Mouse (Mus musculus) heart, embryonic 11.5 days (tissue): ENCODE measurements around the gene Apom. TPM values are rescaled to one million over a fixed set of nuclear protein-coding genes. Genes with fewer than 3 reads are reported as not detected.

Experiments used
- ATAC-seq: fragments of 200-750 bp; cut with Nextera tagmentation; replicated peaks from 2 replicates; pipeline ENCODE4 v1.8.0; 2017; ENCODE audit warnings: moderate library complexity; ENCODE audit not compliant: insufficient number of reproducible peaks, low FRiP score, low TSS enrichment
- H3K27ac ChIP-seq: fragments of 300-500 bp; sonication (generic); 2 replicates; pipeline ENCODE4 v1.5.1; 2014; ENCODE audit warnings: mild to moderate bottlenecking, low read depth, low read length
- H3K27me3 ChIP-seq: fragments of 300-500 bp; sonication (generic); 2 replicates; pipeline ENCODE4 v1.6.1; 2014; ENCODE audit warnings: mild to moderate bottlenecking, low read length, mixed read lengths; ENCODE audit not compliant: control insufficient read depth, insufficient read depth
- H3K36me3 ChIP-seq: fragments of 300-500 bp; sonication (generic); 2 replicates; pipeline ENCODE4 v1.6.1; 2014; ENCODE audit warnings: mild to moderate bottlenecking, low read length, moderate library complexity, mixed read lengths; ENCODE audit not compliant: control insufficient read depth, insufficient read depth
- H3K4me1 ChIP-seq: fragments of 300-500 bp; sonication (generic); 2 replicates; pipeline ENCODE4 v1.6.1; 2014; ENCODE audit warnings: low read length; ENCODE audit not compliant: control insufficient read depth, insufficient read depth
- H3K4me2 ChIP-seq: fragments of 300-500 bp; sonication (generic); 2 replicates; pipeline ENCODE4 v1.6.1; 2014; ENCODE audit warnings: mild to moderate bottlenecking, moderate library complexity
- H3K4me3 ChIP-seq: fragments of 300-500 bp; sonication (generic); 2 replicates; pipeline ENCODE4 v1.5.1; 2014; ENCODE audit warnings: low read depth, low read length
- H3K9ac ChIP-seq: fragments of 300-500 bp; sonication (generic); 2 replicates; pipeline ENCODE4 v1.6.1; 2014; ENCODE audit warnings: mild to moderate bottlenecking, low read depth, low read length, moderate library complexity
- H3K9me3 ChIP-seq: fragments of 300-500 bp; sonication (generic); replicated peaks from 2 replicates; pipeline ENCODE4 v1.6.1; 2016; ENCODE audit warnings: low read length; ENCODE audit not compliant: control insufficient read depth
- WGBS: fragments of 180-500 bp; shearing (Covaris S2); extraction: QIAGEN DNeasy Blood & Tissue Kit; methylation state at CpG from one replicate; pipeline ENCODE4 v1.1.7; 2014; ENCODE audit not compliant: insufficient replicate concordance; 5-methylcytosine and 5-hydroxymethylcytosine counted together
- polyA plus RNA-seq: library from polyadenylated mRNA; unstranded; fragments of >200 nt; fragmentation: Nextera tagmentation; extraction: Ambion mirVana; gene quantifications from 2 replicates; pipeline ENCODE4 v1.2.1, GENCODE M21; 2014

Gene Apom
- polyA plus RNA-seq, 1 experiment from 2014 or later, result 12.9 TPM

DNA sequence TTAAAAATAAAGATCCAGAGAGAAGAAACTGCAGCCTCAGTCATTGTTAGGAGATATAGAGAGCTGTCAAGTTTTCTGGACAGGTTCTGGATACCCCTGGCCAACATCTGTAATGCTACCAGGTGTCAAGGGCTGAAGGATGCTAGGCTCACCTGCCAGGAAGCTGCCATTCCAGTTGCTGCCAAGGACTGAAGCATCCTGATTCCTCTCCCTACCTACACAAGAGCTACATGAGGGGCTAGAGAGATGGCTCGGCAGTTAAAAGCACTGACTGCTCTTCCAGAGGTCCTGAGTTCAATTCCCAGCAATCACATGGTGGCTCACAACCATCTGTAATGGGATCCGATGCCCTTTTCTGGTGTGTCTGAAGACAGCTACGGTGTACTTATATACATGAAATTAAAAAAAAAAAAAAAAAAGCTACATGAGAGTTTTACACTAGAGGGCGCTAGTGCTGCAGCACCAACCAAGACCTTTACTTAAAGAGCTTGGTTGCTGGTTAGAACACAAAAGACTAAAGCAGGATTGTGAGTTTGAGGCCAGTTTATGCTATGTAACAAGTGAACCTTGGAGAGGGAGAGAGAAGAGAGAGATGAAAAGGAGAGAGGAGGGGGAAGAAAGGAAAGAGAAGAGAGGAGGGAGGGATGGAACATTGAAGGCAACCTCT lies 36.8 kb upstream of the Apom start:
- ATAC-seq, result no peak
- Histone ChIP-seq H3K4me1 (peaks cover 3% of the 10 kb centered on the region), H3K27me3 (0 out of 2 replicates have a peak, but pooled peaks cover 3% of the 10 kb centered on the region), H3K9ac (no peak overlapping the region), H3K4me3 (no peak overlapping the region), H3K27ac (no peak overlapping the region), H3K36me3 (no peaks in the 10 kb centered on the region), H3K4me2 (no peak overlapping the region), H3K9me3 (no peaks in the 10 kb centered on the region)
- 17% methylated on average over 4 of the region's 4 CpGs for WGBS

DNA sequence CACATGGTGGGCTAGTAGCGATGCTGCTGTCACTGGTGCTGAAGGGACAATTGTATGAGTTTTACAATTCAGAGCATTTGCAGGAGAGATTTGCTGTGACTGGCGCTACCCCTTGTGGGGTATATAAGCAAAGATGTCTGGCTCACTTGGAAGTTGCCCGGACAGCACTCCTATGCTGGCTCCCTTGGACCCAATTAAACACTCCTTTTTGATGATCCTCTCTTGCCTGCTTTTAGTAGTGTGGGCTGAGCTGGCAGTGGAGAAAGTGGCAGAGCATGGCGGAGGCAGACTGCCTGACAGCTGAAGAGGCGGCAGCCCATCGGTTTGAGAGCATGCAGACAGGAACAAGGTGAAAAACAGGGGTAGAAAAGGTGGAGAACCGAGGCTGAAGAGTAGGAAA lies 35.9 kb upstream of the Apom start:
- no peak overlapping the region for H3K9ac ChIP-seq
- no peaks in the 10 kb centered on the region for H3K36me3 ChIP-seq
- WGBS, result 78% methylated on average over 7 of the region's 7 CpGs
- no peak overlapping the region for H3K4me3 ChIP-seq
- no peaks in the 10 kb centered on the region for H3K9me3 ChIP-seq
- H3K27me3 ChIP-seq, result no peaks in the 10 kb centered on the region
- H3K27ac ChIP-seq, result no peak overlapping the region
- no peak for ATAC-seq
- peaks cover 6% of the 10 kb centered on the region for H3K4me1 ChIP-seq
- no peak overlapping the region for H3K4me2 ChIP-seq

DNA sequence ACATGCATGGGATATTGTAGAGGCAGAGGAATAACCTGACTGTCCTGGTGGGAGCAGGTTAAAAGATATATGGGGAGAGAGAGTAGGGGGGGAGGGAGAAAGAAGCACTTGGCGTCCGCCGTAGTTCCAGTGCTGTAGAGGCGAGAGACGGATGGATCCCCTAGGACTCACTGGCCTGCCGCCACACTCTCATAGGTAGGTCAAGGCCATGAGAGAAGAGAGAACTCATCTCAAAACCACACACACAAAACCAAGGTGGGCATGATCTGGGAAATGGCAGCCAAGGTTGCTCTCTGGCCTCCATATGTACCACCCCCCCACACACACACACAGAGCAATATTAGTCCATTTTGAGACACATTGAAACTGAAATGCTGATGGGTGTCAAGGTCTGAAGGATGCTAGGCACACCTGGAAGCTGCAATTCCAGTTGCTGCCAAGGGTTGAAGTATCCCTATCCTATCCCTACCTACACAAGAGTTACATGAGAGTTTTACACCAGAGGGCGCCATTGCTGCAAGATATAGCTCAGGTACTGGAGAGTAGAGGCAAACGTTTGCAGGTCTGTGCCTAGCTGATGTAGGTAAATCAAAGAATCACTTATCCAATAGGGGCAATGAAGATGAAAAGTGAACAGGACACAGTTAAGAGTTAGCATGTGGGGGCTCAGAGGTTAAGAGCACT lies 34.6 kb upstream of the Apom start:
- H3K4me1 ChIP-seq, result peaks cover 14% of the 10 kb centered on the region
- peaks cover 5% of the 10 kb centered on the region for H3K36me3 ChIP-seq
- no peaks in the 10 kb centered on the region for H3K27me3 ChIP-seq
- no peak overlapping the region for H3K27ac ChIP-seq
- H3K9ac ChIP-seq, result no peak overlapping the region; the same call in 1 of the 2 replicates
- 70% methylated on average over 8 of the region's 8 CpGs for WGBS
- ATAC-seq, result no peak
- H3K9me3 ChIP-seq, result no peaks in the 10 kb centered on the region
- H3K4me2 ChIP-seq, result peak overlapping the region; percentile 72; the same call in 1 of the 2 replicates
- no peak overlapping the region for H3K4me3 ChIP-seq

DNA sequence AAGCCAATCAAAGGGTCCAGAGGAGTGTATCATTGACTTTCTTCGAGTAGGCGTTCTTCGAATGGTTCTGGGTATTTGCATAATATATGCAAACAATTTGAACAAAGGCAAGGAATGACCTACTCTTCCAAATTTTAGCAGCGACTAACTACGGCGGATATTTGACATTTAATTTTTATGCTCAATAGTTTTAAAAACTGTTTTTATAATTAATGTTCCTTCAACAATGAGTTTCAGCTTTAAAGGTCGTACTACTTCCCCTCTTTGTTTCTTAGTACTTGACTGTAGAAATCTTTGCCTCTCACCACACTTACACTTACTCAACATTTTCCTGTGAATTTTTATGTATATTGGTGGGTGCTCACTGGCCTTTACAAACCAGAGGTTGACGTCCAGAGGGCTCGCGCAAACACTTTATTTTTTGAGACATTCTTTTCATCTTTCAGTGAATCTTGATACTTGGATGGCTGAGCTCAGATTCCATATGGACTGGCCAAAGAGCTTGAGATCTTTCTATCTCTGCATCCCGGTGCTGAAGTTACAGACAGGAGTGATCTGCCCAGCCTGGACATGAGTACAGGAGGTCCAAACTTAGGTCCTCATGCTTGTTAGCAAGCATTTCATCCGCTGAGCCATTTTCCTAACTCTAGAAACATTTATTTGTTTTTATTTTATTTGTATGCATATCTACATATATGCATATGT lies 33.8 kb upstream of the Apom start:
- no peaks in the 10 kb centered on the region for H3K27me3 ChIP-seq
- H3K9me3 ChIP-seq, result no peaks in the 10 kb centered on the region
- peak overlapping the region; percentile 72 for H3K4me2 ChIP-seq
- peak overlapping the region; percentile 96 for H3K27ac ChIP-seq
- peak overlapping the region; percentile 64 for H3K9ac ChIP-seq
- peaks cover 14% of the 10 kb centered on the region for H3K4me1 ChIP-seq
- H3K4me3 ChIP-seq, result peak overlapping the region; percentile 94
- WGBS, result 24% methylated on average over 12 of the region's 12 CpGs
- peak; percentile 83; the same call in 1 of the 2 replicates for ATAC-seq
- H3K36me3 ChIP-seq, result peaks cover 14% of the 10 kb centered on the region

DNA sequence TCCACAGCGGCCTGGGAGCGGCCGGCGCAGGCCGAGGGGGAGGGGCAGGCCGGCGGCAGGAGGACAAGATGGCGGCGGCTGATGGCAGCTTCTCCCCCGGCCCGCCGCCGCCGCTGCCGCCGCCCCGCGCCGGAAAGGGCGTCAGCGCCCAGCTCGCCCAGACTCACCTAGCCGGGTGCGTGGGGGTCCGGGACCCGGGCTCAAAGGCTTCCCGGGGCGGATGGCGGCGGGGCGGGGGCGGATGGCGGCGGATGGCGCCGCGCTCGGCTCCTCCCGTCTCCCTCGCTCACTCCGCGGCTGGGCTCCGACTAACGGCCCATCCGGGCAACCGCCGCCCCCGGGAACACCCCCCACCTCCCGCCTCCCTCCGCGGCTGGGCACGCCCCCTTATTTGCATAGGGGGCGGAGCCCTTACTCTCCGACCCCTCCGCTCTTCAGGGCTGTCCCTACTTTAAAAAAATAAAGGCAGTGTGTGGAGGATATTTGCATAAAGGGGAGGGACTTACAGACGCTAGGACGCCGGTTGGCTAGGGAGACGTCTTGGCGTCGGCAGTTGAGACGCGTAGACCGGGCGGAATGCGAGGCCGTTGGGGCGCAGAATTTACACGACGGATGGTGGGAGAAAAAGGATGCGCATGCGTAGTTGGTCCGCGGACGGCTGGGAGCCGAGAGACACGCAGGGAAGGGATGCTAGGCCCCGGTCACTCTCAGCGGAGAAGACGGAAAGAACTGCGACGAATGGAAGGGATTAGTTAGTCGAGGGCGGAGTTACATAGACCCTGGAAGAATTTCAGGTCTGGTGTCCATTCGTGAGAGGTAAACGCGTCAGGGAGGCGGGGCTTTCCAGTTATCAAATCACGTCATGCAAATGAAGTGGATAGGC lies 33.0 kb upstream of the Apom start, which contains the start of gene Prrc2a:
Prrc2a (minus strand) TSS at position 330 of the 883 bp plus-strand sequence.
- WGBS, result under 1% methylated on average over 59 of the region's 89 CpGs
- no peaks in the 10 kb centered on the region for H3K27me3 ChIP-seq
- ATAC-seq, result peak; percentile 94
- peak within 1 kb of the TSS; percentile 94 for H3K4me3 ChIP-seq
- H3K4me1 ChIP-seq, result peaks cover 14% of the 10 kb centered on the region
- peak within 1 kb of the TSS; percentile 93 for H3K4me2 ChIP-seq
- peak within 1 kb of the TSS; percentile 96 for H3K27ac ChIP-seq
- peak within 1 kb of the TSS; percentile 98 for H3K9ac ChIP-seq
- peaks cover 21% of the 10 kb centered on the region for H3K36me3 ChIP-seq
- no peaks in the 10 kb centered on the region for H3K9me3 ChIP-seq

DNA sequence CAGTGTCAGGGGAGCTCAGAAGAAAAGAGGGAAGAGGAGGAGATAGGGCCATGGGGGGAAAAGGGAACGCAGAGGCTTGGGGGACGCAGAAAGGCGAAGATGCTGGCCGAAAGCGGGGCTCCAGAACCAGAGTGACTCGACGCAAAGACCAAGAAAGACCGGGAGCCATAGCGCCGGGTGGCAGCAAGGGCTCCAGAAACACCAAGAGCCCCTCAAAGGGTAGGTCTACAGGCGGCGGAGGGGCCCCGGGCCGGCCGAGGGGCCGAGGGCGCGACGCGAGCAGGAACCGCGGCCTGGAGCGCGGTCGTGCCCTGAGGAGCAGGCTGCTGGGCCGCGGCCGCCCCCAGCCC lies 32.3 kb upstream of the Apom start:
- no peak for ATAC-seq
- peak overlapping the region; percentile 93 for H3K4me2 ChIP-seq
- no peaks in the 10 kb centered on the region for H3K27me3 ChIP-seq
- peak overlapping the region; percentile 89 for H3K27ac ChIP-seq
- no peaks in the 10 kb centered on the region for H3K9me3 ChIP-seq
- H3K36me3 ChIP-seq, result peaks cover 27% of the 10 kb centered on the region
- H3K4me1 ChIP-seq, result peaks cover 14% of the 10 kb centered on the region
- 1% methylated on average over 20 of the region's 28 CpGs for WGBS
- H3K4me3 ChIP-seq, result peak overlapping the region; percentile 94
- H3K9ac ChIP-seq, result peak overlapping the region; percentile 98

DNA sequence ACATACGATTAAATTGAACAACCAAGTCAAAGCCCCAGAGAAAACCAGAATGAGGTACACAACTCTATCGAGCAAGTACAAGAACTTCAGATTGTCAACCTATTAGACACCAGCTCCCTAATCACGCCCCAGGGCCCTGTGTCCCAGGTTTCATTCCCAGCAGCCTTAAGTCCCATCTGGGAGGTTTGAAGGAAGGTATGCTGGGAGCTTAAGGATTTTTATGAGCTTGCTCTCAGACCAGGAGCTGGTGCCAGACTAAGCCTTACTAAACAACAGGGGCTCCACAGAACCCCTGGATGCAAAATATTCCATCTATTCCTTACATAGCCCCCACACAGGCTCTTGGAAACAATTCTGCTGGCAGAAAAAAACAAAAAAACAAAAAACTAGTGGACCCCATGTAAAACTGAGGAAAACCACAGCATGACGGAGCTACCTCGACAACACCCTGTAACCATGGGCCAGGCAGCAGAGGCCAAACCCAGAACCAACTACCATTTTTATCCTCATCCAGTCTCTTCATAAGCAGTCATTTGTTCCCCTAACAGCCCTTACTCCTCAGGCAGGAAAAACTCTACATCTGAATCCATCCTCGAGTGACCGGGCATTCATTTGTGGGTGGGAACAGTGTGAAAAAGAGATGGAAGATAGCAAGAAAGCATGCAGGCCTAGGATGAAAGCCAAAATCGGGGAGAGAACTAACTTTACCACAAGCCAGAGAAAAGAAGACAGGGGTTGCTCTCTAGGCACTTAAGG lies 31.7 kb upstream of the Apom start:
- 13% methylated on average over 8 of the region's 8 CpGs for WGBS
- Histone ChIP-seq H3K9me3 (no peaks in the 10 kb centered on the region), H3K27ac (peak overlapping the region; percentile 89), H3K9ac (peak overlapping the region; percentile 98), H3K27me3 (no peaks in the 10 kb centered on the region), H3K4me3 (peak overlapping the region; percentile 94), H3K36me3 (peaks cover 34% of the 10 kb centered on the region), H3K4me1 (peaks cover 14% of the 10 kb centered on the region), H3K4me2 (peak overlapping the region; percentile 93)
- no peak for ATAC-seq
